Mouse (Mus musculus) testis, adult 2 months (tissue): ENCODE measurements at regions not wholly inside any gene's neighbourhood (a gene's known extent, or its start where the extent isn't known, plus 50 kb on each side); places are given as distances from the start of the nearest gene placed in this dataset.

Source experiments
- H3K27ac ChIP-seq: fragments of 200-500 bp; 2 replicates; pipeline ENCODE4 v1.5.1; 2012; ENCODE audit warnings: low read depth, low read length; ENCODE audit not compliant: control insufficient read depth, insufficient read depth
- H3K27me3 ChIP-seq: fragments of 200-500 bp; 2 replicates; pipeline ENCODE4 v1.6.1; 2012; ENCODE audit warnings: mild to moderate bottlenecking, low read length, moderate library complexity; ENCODE audit not compliant: control insufficient read depth, insufficient read depth
- H3K36me3 ChIP-seq: fragments of 200-500 bp; 2 replicates; pipeline ENCODE4 v1.6.1; 2012; ENCODE audit warnings: mild to moderate bottlenecking, low read length; ENCODE audit not compliant: control insufficient read depth, insufficient read depth
- H3K4me1 ChIP-seq: fragments of 200-500 bp; 2 replicates; pipeline ENCODE4 v1.6.1; 2012; ENCODE audit warnings: low read length; ENCODE audit not compliant: control insufficient read depth, insufficient read depth
- H3K4me3 ChIP-seq: fragments of 200-500 bp; 2 replicates; pipeline ENCODE4 v1.5.1; 2012; ENCODE audit warnings: low read depth, mild to moderate bottlenecking, low read length, moderate library complexity, mixed read lengths; ENCODE audit not compliant: control insufficient read depth
- CTCF ChIP-seq: fragments of 200-500 bp; IDR thresholded peaks from 2 replicates; pipeline ENCODE4 v1.5.1; 2012; ENCODE audit warnings: low read depth, mild to moderate bottlenecking, inconsistent platforms, low read length, moderate library complexity; ENCODE audit not compliant: control insufficient read depth, insufficient read depth, insufficient replicate concordance
- POLR2A ChIP-seq: fragments of 200-500 bp; IDR thresholded peaks from 2 replicates; pipeline ENCODE4 v1.6.1; 2012; ENCODE audit warnings: low read depth, mild to moderate bottlenecking, inconsistent platforms, low read length, moderate library complexity; ENCODE audit not compliant: control insufficient read depth

DNA sequence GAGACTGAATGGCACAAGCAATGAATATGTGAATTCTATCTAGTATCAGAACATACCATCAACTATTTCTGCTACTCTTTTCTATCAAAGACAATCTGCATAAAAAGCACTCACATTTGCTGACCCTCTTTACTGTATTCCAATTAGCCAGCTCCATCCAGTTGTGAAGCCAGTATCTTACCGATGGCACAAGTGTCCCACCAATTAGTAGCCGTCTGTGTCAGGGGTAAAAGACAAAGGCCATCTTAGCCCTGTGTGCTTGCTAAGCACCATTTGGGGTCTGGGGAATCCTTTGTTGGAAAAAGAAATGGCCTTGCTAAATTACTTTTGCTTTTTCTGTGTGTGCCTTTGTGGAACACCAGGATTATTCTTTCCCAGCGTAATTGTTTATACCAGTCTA lies 1007.5 kb downstream of the Robo2 start:
- H3K4me3 ChIP-seq: no peak overlapping the region
- no peaks in the 10 kb centered on the region for H3K27me3 ChIP-seq
- no peaks in the 10 kb centered on the region for H3K36me3 ChIP-seq
- no peaks in the 10 kb centered on the region for H3K4me1 ChIP-seq
- no peak for TF ChIP-seq POLR2A
- no peak for TF ChIP-seq CTCF
- H3K27ac ChIP-seq: no peak overlapping the region

GRCm38 (mm10) chr16:73379056-73379455 lies 1032.6 kb downstream of the Robo2 start:
- H3K4me3 ChIP-seq: no peak overlapping the region
- H3K27ac ChIP-seq: no peak overlapping the region
- H3K27me3 ChIP-seq: no peaks in the 10 kb centered on the region
- TF ChIP-seq POLR2A: no peak
- no peak for TF ChIP-seq CTCF
- no peaks in the 10 kb centered on the region for H3K4me1 ChIP-seq
- no peaks in the 10 kb centered on the region for H3K36me3 ChIP-seq

GRCm38 (mm10) chr16:73374608-73375165 lies 1036.9 kb downstream of the Robo2 start:
- Histone ChIP-seq H3K4me1 (no peaks in the 10 kb centered on the region), H3K36me3 (no peaks in the 10 kb centered on the region), H3K27ac (no peak overlapping the region), H3K4me3 (no peak overlapping the region), H3K27me3 (no peaks in the 10 kb centered on the region)
- TF ChIP-seq CTCF: no peak
- TF ChIP-seq POLR2A: no peak

DNA sequence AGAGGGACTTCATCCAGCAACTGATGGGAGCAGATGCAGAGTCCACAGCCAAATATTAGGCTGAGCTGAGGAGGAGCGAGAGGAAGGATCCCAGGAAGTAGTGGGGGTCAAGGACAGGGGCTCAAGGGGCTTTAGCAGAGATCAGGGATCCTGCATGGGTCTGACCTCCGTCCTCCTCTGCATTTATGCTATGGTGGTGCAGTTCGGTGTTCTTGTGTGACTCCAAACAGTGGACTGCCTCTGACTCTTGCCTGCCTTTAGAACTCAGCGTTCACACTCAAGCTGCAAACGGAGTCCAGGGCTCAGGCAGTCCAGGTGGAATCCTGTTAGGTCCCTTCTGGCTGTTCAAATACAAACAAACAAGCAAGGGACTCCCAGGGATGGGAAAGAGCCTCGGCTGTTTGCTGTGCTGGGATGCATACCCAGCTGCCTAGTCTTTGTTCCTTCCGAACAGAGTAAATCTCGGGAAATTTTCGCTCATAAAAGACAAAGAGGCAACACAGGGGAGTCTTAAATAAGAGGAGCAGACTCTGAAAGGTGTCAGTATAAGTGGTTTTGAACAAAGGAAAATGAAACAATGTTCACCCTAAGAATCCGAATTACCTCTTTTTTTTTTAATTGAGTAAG lies 1042.9 kb downstream of the Robo2 start:
- Histone ChIP-seq H3K36me3 (no peaks in the 10 kb centered on the region), H3K27me3 (no peaks in the 10 kb centered on the region; the same call in 1 of the 2 replicates), H3K27ac (no peak overlapping the region), H3K4me3 (no peak overlapping the region), H3K4me1 (peaks cover 4% of the 10 kb centered on the region; the same call in 1 of the 2 replicates)
- no peak for TF ChIP-seq POLR2A
- TF ChIP-seq CTCF: no peak

- Histone ChIP-seq H3K4me3 (no peak overlapping the region), H3K27me3 (no peaks in the 10 kb centered on the region; the same call in 1 of the 2 replicates), H3K27ac (no peak overlapping the region), H3K4me1 (peaks cover 4% of the 10 kb centered on the region; the same call in 1 of the 2 replicates), H3K36me3 (no peaks in the 10 kb centered on the region)
- TF ChIP-seq POLR2A (no peak), CTCF (no peak)
Measured at GRCm38 (mm10) chr16:73367926-73368325, 1043.7 kb downstream of the Robo2 start.

GRCm38 (mm10) chr16:73367226-73367840 lies 1044.3 kb downstream of the Robo2 start:
- H3K27me3 ChIP-seq: no peaks in the 10 kb centered on the region; the same call in 1 of the 2 replicates
- no peak for TF ChIP-seq POLR2A
- TF ChIP-seq CTCF: no peak
- no peak overlapping the region for H3K4me3 ChIP-seq
- no peaks in the 10 kb centered on the region for H3K36me3 ChIP-seq
- H3K27ac ChIP-seq: no peak overlapping the region
- peaks cover 4% of the 10 kb centered on the region; the same call in 1 of the 2 replicates for H3K4me1 ChIP-seq

- H3K4me3 ChIP-seq: no peak overlapping the region
- TF ChIP-seq CTCF (no peak), POLR2A (no peak)
- no peak overlapping the region for H3K27ac ChIP-seq
- no peaks in the 10 kb centered on the region for H3K4me1 ChIP-seq
- no peaks in the 10 kb centered on the region for H3K36me3 ChIP-seq
- no peaks in the 10 kb centered on the region for H3K27me3 ChIP-seq
Measured at GRCm38 (mm10) chr16:73350698-73351097, 1042.6 kb downstream of the Robo1 start.
